Mouse (Mus musculus) adrenal gland, postnatal 25 days (tissue): ENCODE measurements around the gene Gm37419. TPM values are rescaled to one million over a fixed set of nuclear protein-coding genes. Genes with fewer than 3 reads are reported as not detected.

Source experiments
- DNase-seq: peaks from one replicate; pipeline ENCODE4 v3.0.0; 2021; ENCODE audit warnings: mixed read lengths
- total RNA-seq: library from RNA; stranded (reverse); gene quantifications from 2 replicates; pipeline ENCODE4 v1.2.3, GENCODE M21; 2021

The Gm37419 gene
- total RNA-seq, 1 experiment from 2014 or later: not detected

GRCm38 (mm10) chr16:23997228-23997627 is 8.9 kb downstream of the Gm37419 start:
- DNase-seq: no peak

GRCm38 (mm10) chr16:23997912-23998311 is 9.6 kb downstream of the Gm37419 start:
- no peak for DNase-seq

GRCm38 (mm10) chr16:24005928-24006327 is 17.6 kb downstream of the Gm37419 start:
- DNase-seq: no peak

- DNase-seq: no peak
Measured at GRCm38 (mm10) chr16:24009891-24010290, 21.6 kb downstream of the Gm37419 start.

GRCm38 (mm10) chr16:24011306-24011705 is 23.0 kb downstream of the Gm37419 start:
- no peak for DNase-seq

- no peak for DNase-seq
Measured at GRCm38 (mm10) chr16:24012066-24012465, 23.8 kb downstream of the Gm37419 start.

- no peak for DNase-seq
Measured at GRCm38 (mm10) chr16:24014378-24014777, 26.1 kb downstream of the Gm37419 start.

- no peak for DNase-seq
Measured at GRCm38 (mm10) chr16:24016273-24016672, 28.0 kb downstream of the Gm37419 start.

- no peak for DNase-seq
Measured at GRCm38 (mm10) chr16:24016742-24017141, 28.5 kb downstream of the Gm37419 start.

- no peak for DNase-seq
Measured at GRCm38 (mm10) chr16:24021722-24022121, 33.4 kb downstream of the Gm37419 start.

GRCm38 (mm10) chr16:24022605-24023004 is 34.3 kb downstream of the Gm37419 start:
- no peak for DNase-seq

- DNase-seq: no peak
Measured at GRCm38 (mm10) chr16:24025442-24025841, 37.2 kb downstream of the Gm37419 start.

GRCm38 (mm10) chr16:24029965-24030672 is 41.8 kb downstream of the Gm37419 start:
- DNase-seq: no peak

GRCm38 (mm10) chr16:24033259-24033658 is 45.0 kb downstream of the Gm37419 start:
- DNase-seq: no peak

- DNase-seq: no peak
Measured at GRCm38 (mm10) chr16:24034450-24034849, 46.2 kb downstream of the Gm37419 start.

GRCm38 (mm10) chr16:24035767-24036166 is 47.5 kb downstream of the Gm37419 start:
- DNase-seq: no peak

GRCm38 (mm10) chr16:24036398-24036797 is 48.1 kb downstream of the Gm37419 start:
- DNase-seq: no peak

Other genes with a start within 250 kb of the Gm37419 start
- gene Sst, start 97.5 kb upstream of the Gm37419 start, total RNA-seq: not detected in 2 replicates
- gene Rtp2, start 56.1 kb upstream of the Gm37419 start, total RNA-seq: not detected in 2 replicates
- gene Bcl6, start 370 bp downstream of the Gm37419 start, total RNA-seq: 47.5 and 61.7 TPM in 2 replicates